Mouse (Mus musculus) olfactory bulb, adult 2 months (tissue): ENCODE data around the gene Brk1.

Experiments
- CTCF ChIP-seq: fragments of 200-500 bp; IDR thresholded peaks from 2 replicates; pipeline ENCODE4 v1.5.1; 2012; ENCODE audit warnings: low read depth, mild to moderate bottlenecking, low read length, moderate library complexity; ENCODE audit not compliant: insufficient read depth
- POLR2A ChIP-seq: fragments of 200-500 bp; IDR thresholded peaks from 2 replicates; pipeline ENCODE4 v1.6.1; 2012; ENCODE audit warnings: mild to moderate bottlenecking, low read depth, low read length, moderate library complexity; ENCODE audit not compliant: insufficient read depth

GRCm38 (mm10) chr6:113624989-113625770 is 20.6 kb downstream of the Brk1 start:
- TF ChIP-seq POLR2A (no peak), CTCF (no peak)
